Mouse (Mus musculus): ENCODE results near the gene Il25. TPM values are rescaled to one million over a fixed set of nuclear protein-coding genes. Genes with fewer than 3 reads are reported as not detected.
A peak's percentile ranks its signal among the peaks of the same experiment; 100 is the strongest.

Gene Il25
- polyA plus RNA-seq, 1 experiment from 2014 or later: not detected

DNA sequence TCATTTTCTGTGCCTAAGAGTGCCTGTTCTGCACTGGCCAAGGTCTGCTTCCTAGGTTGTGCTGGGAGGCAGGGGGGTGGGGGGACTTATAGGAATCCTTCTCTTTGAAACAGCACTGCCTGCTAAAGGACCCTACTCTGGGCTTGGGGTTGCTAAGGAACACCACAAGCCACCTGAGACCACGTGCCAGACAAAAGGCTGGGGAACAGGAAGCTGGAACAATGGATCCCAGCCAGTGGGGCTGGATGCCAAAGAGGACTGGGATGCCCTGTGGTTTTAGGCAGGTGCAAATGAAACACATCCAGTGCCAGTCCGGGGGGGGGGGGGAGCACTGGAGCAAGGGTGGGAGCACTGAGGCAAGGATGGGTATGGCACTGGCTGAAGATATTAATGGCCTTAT is 2.1 kb upstream of the Il25 start:
- no peaks in the 10 kb centered on the region for H3K9me3 ChIP-seq
- no peaks in the 10 kb centered on the region for H3K36me3 ChIP-seq
- H3K4me3 ChIP-seq: no peak overlapping the region
- peaks cover 42% of the 10 kb centered on the region for H3K4me1 ChIP-seq
- no peak overlapping the region for H3K9ac ChIP-seq
- H3K4me2 ChIP-seq: no peak overlapping the region
- H3K27ac ChIP-seq: no peak overlapping the region
- ATAC-seq (ENCODE audit: insufficient number of reproducible peaks, insufficient read depth, low FRiP score, low TSS enrichment, low read depth): no peak
- H3K27me3 ChIP-seq: no peaks in the 10 kb centered on the region
- 27% methylated on average over 2 of the region's 2 CpGs for WGBS

DNA sequence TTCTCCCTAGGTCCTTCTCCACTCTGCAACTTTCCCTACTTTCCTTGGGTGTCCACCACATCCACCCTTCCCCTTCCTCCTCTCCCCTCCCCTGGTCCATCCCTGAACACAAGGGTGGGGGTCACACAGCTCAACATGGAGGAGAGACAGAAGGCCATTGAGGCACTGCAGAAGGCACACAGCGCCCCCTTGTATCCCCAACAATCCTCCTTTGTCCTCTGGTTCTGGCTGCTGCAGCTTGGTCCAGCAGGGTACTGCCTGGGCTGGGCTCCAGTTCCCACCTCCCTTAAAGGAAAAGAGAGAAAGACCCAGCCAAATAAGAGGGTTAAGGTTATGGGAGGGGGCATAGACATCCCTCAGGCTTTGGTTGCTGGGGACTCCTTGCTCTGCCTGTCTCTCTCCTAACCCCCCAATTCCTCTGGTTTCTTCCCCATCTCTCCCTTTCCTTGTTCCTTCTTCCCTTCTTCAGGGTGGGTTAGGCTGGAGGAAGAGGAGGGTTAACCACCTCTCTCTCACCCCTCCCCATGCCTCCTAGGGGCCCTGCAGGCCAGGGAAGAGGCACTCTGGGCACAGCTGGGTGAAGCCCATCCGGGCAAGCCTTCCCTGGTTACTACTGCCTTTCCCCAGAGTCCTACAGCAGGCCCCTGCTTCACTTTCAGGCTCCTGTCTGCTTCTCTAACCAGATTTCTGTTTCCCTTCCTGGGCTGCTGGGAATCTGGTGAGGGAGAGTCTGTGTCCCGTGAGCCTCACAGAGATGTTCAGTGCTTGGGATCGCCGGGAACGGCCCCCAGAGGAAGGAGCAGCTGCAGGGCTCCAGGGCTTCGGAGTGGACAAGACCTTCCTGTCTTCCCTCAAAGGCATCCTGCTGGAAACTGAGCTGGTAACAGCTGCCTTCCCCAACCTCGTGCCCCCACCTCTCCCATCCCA is 3.7 kb downstream of the Il25 start, which contains the start of gene Cmtm5:
TSS of gene Cmtm5 (plus strand) at position 358 of the 927 bp plus-strand sequence.
- peak within 1 kb of the TSS; percentile 61 for H3K9ac ChIP-seq
- H3K4me3 ChIP-seq: peak within 1 kb of the TSS; percentile 16
- peak within 1 kb of the TSS; percentile 86 for H3K27ac ChIP-seq
- H3K27me3 ChIP-seq: no peaks in the 10 kb centered on the region
- H3K9me3 ChIP-seq: no peaks in the 10 kb centered on the region
- ATAC-seq (ENCODE audit: insufficient number of reproducible peaks, insufficient read depth, low FRiP score, low TSS enrichment, low read depth): peak; percentile 21; the same call in 1 of the 2 replicates
- peaks cover 24% of the 10 kb centered on the region for H3K4me1 ChIP-seq
- H3K36me3 ChIP-seq: no peaks in the 10 kb centered on the region
- WGBS: 15% methylated on average over 8 of the region's 8 CpGs
- peak within 1 kb of the TSS; percentile 46 for H3K4me2 ChIP-seq

DNA sequence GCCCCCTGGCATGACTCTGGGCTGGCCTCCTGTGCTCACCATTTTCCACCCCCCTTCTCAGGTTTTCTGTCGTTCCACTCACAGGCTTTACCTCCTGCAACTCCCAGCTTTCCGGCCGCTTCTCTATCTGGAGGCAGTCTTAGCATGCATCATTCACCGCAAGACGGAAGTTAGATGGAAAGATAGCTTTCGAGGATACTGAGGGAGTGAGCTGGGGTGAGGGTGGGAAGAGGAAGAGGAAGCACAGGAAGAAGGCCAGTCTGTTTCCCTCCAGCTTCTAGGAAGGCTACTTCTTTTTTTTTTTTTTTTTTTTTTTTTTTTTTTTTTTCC is 4.3 kb downstream of the Il25 start:
- no peak for ATAC-seq (ENCODE audit: insufficient number of reproducible peaks, insufficient read depth, low FRiP score, low TSS enrichment, low read depth)
- Histone ChIP-seq H3K4me3 (peak overlapping the region; percentile 16), H3K4me2 (peak overlapping the region; percentile 46), H3K9me3 (no peaks in the 10 kb centered on the region), H3K27me3 (no peaks in the 10 kb centered on the region), H3K9ac (peak overlapping the region; percentile 61), H3K36me3 (no peaks in the 10 kb centered on the region), H3K4me1 (peaks cover 26% of the 10 kb centered on the region), H3K27ac (peak overlapping the region; percentile 86)
- WGBS: 26% methylated on average over 6 of the region's 6 CpGs

DNA sequence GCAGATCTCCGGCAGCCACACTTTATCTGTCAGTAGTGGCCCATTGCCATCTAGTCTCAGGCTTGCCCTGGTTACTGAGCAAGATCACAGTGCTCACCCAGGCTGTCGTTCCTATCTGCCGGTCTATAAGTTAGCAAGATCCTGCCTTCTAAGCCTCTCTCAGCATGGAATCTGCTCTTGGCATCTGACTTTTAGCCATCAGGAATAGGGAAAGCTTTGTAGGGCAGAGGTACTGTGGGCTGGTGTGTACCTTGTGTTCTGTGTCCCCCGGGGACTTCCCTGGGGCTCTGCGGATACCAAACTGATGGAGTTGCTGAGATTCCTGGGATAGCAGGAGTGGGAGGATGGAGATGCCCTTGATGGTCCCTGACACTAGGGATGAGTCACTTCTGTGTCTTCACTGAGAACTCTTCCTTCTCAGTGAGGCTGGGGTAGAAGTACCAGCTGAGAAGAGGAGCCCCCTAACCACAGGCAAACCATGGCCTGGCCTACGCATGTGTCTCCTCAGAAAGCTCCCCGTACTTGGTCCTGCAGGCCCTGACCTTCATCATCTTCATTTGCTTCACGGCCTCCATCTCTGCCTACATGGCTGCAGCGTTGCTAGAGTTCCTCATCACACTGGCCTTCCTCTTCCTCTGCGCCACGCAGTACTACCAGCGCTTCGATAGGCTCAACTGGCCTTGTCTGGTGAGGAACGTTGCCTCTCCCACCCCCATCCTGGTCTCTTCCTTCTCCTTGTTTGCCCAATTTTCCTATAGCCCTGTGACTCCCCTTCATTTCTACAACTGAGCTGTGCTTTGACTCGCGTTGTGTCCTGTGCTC is 5.1 kb downstream of the Il25 start:
- H3K36me3 ChIP-seq: no peaks in the 10 kb centered on the region
- peaks cover 25% of the 10 kb centered on the region for H3K4me1 ChIP-seq
- no peak for ATAC-seq (ENCODE audit: insufficient number of reproducible peaks, insufficient read depth, low FRiP score, low TSS enrichment, low read depth)
- H3K9ac ChIP-seq: 0 out of 2 replicates have a peak overlapping the region, but pooled peaks have one; percentile 11
- no peak overlapping the region for H3K4me2 ChIP-seq
- no peak overlapping the region for H3K27ac ChIP-seq
- no peak overlapping the region for H3K4me3 ChIP-seq
- no peaks in the 10 kb centered on the region for H3K9me3 ChIP-seq
- H3K27me3 ChIP-seq: no peaks in the 10 kb centered on the region
- WGBS: 89% methylated on average over 16 of the region's 16 CpGs

DNA sequence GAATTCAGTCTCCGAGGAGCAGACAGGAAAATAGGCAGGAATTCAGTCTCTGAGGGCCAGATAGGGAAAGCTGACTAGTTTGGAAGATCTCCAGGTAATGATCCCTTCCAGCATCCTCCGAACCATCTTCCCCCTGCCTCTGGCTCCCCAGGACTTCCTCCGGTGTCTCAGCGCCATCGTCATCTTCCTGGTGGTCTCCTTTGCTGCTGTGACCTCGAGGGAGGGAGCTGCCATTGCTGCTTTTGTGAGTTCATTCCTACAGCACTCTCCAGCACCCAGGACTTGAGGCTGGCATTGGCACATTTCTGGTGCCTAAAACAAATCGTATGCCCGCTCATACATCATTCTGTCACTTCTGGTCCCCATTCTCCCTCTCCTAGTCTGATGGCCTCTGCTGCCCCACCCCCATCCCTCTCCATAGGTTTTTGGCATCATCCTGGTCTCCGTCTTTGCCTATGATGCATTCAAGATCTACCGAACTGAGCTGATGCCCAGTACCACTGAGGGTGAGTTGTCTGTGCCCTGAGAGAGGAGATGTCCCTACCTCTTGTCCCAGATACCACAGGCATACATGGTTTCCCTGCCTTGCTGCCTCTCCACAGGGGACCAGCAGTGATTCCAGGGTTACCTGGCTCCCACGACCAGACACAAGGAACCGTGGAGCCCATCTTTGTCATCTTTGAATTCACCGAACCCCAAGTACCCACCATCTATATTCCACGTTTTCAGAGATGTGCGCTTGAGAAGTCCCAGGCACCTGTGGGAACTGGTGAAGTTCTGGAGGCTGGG is 6.1 kb downstream of the Il25 start:
- no peaks in the 10 kb centered on the region for H3K36me3 ChIP-seq
- H3K9ac ChIP-seq: no peak overlapping the region
- peaks cover 19% of the 10 kb centered on the region for H3K4me1 ChIP-seq
- no peak for ATAC-seq (ENCODE audit: insufficient number of reproducible peaks, insufficient read depth, low FRiP score, low TSS enrichment, low read depth)
- no peaks in the 10 kb centered on the region for H3K9me3 ChIP-seq
- no peak overlapping the region for H3K4me2 ChIP-seq
- no peak overlapping the region for H3K4me3 ChIP-seq
- 83% methylated on average over 15 of the region's 15 CpGs for WGBS
- H3K27me3 ChIP-seq: no peaks in the 10 kb centered on the region
- no peak overlapping the region for H3K27ac ChIP-seq

DNA sequence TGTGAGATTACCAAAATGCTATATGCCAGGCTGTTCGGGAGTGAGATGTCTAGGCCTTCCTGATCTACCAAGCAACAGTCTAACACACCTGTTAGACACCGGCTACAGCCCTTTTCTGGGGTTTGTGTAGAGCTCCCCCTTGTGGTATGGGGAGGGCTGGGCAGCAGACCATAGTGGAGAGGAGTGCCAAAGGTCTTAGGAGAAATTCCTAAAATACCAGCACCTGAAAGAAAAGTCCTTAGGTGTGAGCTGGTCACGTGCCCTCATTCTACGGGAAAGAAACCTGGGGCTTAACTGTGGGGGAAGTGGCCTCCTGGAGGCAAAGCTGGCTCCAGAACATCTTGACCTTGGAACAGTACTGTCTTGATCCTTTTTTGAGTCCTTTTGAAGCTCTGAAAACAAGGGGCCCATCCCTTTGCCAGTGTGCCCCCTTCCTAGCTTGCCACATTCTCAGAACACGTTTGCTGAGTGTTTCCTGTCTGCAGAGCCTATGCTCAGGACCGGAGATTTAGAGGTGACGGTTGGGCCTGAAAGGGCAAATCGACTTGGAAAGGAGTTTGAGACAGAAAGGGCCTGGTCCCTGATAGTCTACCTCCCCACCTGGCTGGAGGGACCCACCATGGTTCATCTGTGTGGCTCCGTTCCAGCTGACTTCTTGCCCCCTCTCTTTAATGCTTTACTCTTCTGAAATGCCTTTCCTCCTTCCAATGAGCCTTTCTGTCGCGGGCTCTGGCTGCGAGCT is 7.1 kb downstream of the Il25 start:
- no peaks in the 10 kb centered on the region for H3K9me3 ChIP-seq
- no peaks in the 10 kb centered on the region for H3K36me3 ChIP-seq
- ATAC-seq (ENCODE audit: insufficient number of reproducible peaks, insufficient read depth, low FRiP score, low TSS enrichment, low read depth): no peak
- H3K4me1 ChIP-seq: peaks cover 19% of the 10 kb centered on the region
- 49% methylated on average over 12 of the region's 12 CpGs for WGBS
- H3K4me3 ChIP-seq: no peak overlapping the region
- H3K4me2 ChIP-seq: no peak overlapping the region
- H3K9ac ChIP-seq: no peak overlapping the region
- H3K27me3 ChIP-seq: no peaks in the 10 kb centered on the region
- no peak overlapping the region for H3K27ac ChIP-seq

DNA sequence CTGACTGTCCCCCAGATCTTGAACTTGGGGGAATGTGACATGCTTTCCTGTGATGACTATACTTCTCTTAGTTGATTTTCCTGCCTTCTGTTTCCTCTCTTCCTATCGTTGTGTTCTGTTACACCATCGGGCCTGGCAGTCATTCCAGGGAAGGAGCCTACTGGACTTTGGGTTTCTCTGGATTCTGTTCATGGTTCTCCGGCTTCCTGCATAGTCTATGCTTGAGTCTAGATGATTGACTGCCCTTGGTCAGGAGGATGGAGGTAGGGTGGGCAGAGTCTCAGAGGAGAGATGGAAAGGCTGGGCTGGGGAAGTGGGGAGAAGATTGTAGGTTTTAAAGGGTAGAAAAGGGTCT is 7.7 kb downstream of the Il25 start:
- Histone ChIP-seq H3K4me1 (peaks cover 19% of the 10 kb centered on the region), H3K9me3 (no peaks in the 10 kb centered on the region), H3K27ac (no peak overlapping the region), H3K27me3 (no peaks in the 10 kb centered on the region), H3K36me3 (no peaks in the 10 kb centered on the region), H3K9ac (no peak overlapping the region), H3K4me3 (no peak overlapping the region), H3K4me2 (no peak overlapping the region)
- WGBS: 73% methylated on average over 3 of the region's 3 CpGs
- ATAC-seq (ENCODE audit: insufficient number of reproducible peaks, insufficient read depth, low FRiP score, low TSS enrichment, low read depth): no peak

DNA sequence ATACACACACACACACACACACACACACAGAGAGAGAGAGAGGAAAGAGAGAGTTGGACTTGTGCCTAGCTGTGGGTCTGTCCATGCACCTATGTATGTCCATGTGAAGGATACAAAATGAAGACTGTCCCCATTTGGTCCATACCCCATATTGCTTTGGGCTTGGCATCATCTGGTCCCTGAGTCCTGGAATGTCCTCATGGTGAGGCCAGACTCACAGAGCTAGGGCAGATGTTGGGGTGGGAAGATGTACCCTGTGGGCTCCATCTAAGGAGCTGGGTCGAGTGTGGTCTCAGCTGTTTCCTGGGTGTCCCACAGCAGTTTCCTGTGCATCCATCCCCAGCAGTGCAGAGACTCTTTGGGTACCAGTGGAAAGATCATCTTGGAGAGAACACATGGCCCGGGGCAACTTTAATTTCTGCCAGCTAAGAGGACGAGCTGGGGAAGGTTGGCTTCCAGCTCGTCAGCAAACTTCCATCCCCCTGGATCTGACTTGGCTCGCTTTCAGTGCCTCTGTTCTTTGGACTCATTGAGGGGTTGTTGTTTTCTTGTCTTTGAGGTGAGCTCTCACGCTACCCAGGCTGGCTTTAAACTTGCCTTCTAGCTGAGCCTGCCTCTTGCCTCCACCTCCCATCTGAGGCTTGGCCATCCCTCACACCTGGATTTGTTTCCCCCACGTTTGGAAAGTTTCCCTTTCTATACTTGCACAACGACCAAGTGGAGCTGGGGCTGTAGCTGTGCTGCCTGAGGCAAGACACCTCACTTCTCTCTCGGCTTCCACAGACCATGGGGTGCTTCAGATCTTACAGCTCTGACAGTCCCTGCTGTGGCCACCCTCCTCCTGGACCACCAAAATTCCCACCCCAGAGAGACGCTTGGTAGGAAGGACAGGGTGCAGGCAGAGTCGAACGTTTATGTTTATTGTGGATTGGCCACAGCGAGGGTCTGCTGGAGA is 8.8 kb downstream of the Il25 start:
- 59% methylated on average over 13 of the region's 13 CpGs for whole genome bisulfite sequencing
- H3K36me3 ChIP-seq: no peaks in the 10 kb centered on the region

DNA sequence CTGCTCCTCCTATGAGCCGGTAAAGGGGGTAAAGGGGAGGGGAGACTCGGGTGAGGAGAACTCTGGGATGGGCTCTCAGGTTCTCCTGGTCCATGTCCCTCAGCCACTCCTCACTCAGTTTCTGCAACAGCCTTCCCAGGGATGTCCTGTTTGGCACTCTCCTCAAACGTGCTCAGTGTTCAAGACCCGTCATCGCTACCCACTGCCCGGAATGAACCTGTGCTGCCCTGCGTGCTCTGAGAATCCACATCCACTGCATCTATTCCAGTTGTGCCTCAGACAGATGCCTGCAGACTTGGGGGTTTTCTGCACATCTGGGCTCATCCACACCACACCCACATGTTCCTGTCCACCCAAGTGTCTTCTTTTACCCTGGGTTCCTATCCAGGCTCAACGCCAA is 10.0 kb downstream of the Il25 start:
- H3K27ac ChIP-seq: no peak overlapping the region
- no peaks in the 10 kb centered on the region for H3K27me3 ChIP-seq
- no peak overlapping the region for H3K9ac ChIP-seq
- H3K36me3 ChIP-seq: no peaks in the 10 kb centered on the region
- H3K4me3 ChIP-seq: no peak overlapping the region
- 86% methylated on average over 8 of the region's 8 CpGs for WGBS
- H3K9me3 ChIP-seq: no peaks in the 10 kb centered on the region
- no peak overlapping the region for H3K4me2 ChIP-seq
- ATAC-seq (ENCODE audit: insufficient number of reproducible peaks, insufficient read depth, low FRiP score, low TSS enrichment, low read depth): no peak
- H3K4me1 ChIP-seq: peaks cover 5% of the 10 kb centered on the region; the same call in 1 of the 2 replicates

More for the DNA sequence above, 8.8 kb downstream of the Il25 start:
- Histone ChIP-seq H3K27ac (no peak overlapping the region), H3K4me1 (peaks cover 10% of the 10 kb centered on the region), H3K9me3 (no peaks in the 10 kb centered on the region), H3K4me3 (no peak overlapping the region), H3K9ac (no peak overlapping the region), H3K4me2 (no peak overlapping the region), H3K27me3 (no peaks in the 10 kb centered on the region)
- ATAC-seq (ENCODE audit: insufficient number of reproducible peaks, insufficient read depth, low FRiP score, low TSS enrichment, low read depth): no peak

DNA sequence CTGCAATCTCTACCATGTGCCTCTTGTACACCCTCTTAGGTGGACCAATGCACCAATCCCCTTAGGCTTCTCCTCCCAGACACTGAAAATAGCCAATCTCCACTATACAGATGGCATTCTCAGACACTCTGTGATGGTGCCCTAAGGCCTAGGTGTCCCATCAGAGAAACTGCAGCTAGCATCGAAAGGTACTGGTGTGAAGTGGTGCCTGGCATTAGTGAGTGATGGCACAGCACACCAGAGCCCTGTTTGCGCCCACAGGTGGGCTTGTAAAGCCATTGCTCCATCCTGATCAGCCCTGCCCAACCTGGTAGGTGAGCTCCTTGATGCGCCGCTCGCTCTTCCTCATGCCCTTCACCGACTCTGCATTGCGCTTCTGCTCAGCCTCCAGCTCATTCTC is 11.5 kb downstream of the Il25 start:
- Histone ChIP-seq H3K4me2 (no peak overlapping the region), H3K9ac (no peak overlapping the region), H3K9me3 (no peaks in the 10 kb centered on the region), H3K4me3 (no peak overlapping the region), H3K4me1 (peaks cover 5% of the 10 kb centered on the region; the same call in 1 of the 2 replicates), H3K27ac (no peak overlapping the region), H3K27me3 (no peaks in the 10 kb centered on the region), H3K36me3 (no peaks in the 10 kb centered on the region)
- 92% methylated on average over 7 of the region's 7 CpGs for WGBS
- no peak for ATAC-seq (ENCODE audit: insufficient number of reproducible peaks, insufficient read depth, low FRiP score, low TSS enrichment, low read depth)
